Mouse (Mus musculus): ENCODE results near the gene Mrtfa.

GRCm38 (mm10) chr15:81236062-81236461, 45.5 kb upstream of the Mrtfa start:
- TF ChIP-seq CTCF (IDR thresholded peaks at IDR 0.05; ENCODE audit: borderline replicate concordance, extremely low read depth, insufficient read depth, insufficient read length) = no peak
- no peak for TF ChIP-seq POLR2A (IDR thresholded peaks at IDR 0.05; ENCODE audit: borderline replicate concordance, extremely low read depth, insufficient read depth, insufficient read length, poor library complexity, severe bottlenecking)
